Mouse (Mus musculus) CH12.LX (cell line): ENCODE results near the gene Ifnar1. TPM values are rescaled to one million over a fixed set of nuclear protein-coding genes. Genes with fewer than 3 reads are reported as not detected.

Experiments used
- DNase-seq: peaks from one replicate; pipeline ENCODE4 v3.0.0-alpha.2; 2013; ENCODE audit errors: extremely low read depth
- H3K27ac ChIP-seq: 2 replicates; pipeline ENCODE4 v1.5.1; 2012; ENCODE audit warnings: low read depth, mild to moderate bottlenecking, control low read depth, moderate library complexity; ENCODE audit not compliant: insufficient read depth
- H3K27me3 ChIP-seq: replicated peaks from 2 replicates; pipeline ENCODE3; 2012; ENCODE audit warnings: inconsistent platforms
- H3K36me3 ChIP-seq, 2 experiments: replicated peaks in 1 of 2; 2 replicates each; pipeline versions ENCODE3 to v1.6.1; 2012; ENCODE audit warnings: inconsistent platforms in 1 of 2, low read length in 1 of 2, mild to moderate bottlenecking in 1 of 2, mixed read lengths in 1 of 2, moderate library complexity in 1 of 2; ENCODE audit not compliant: control insufficient read depth in 1 of 2, insufficient read depth in 1 of 2
- H3K4me1 ChIP-seq, 2 experiments: 2 replicates each; pipeline ENCODE4 v1.6.1; 2012; ENCODE audit warnings: inconsistent platforms in 1 of 2, moderate library complexity in 1 of 2; ENCODE audit not compliant: insufficient read depth in 2 of 2, control insufficient read depth in 1 of 2
- H3K4me2 ChIP-seq: 2 replicates; pipeline ENCODE4 v1.6.1; 2012; ENCODE audit warnings: low read depth, mild to moderate bottlenecking, control low read depth; ENCODE audit not compliant: poor library complexity, insufficient read depth, severe bottlenecking
- H3K4me3 ChIP-seq, 3 experiments: fragments of 150-350 bp in 1 of 3; sonication (generic) in 1 of 3; replicated peaks in 1 of 3; 2 replicates each; pipeline versions ENCODE3 to v1.5.1; 2011 to 2012; ENCODE audit warnings: low read depth in 2 of 3, low read length in 2 of 3, mild to moderate bottlenecking in 2 of 3, moderate library complexity in 2 of 3, control low read depth in 1 of 3, improper control_type of control experiment in 1 of 3, inconsistent platforms in 1 of 3, mixed read lengths in 1 of 3; ENCODE audit not compliant: poor library complexity in 1 of 3
- H3K79me2 ChIP-seq: replicated peaks from 2 replicates; pipeline ENCODE4 v1.6.1; 2012; ENCODE audit warnings: mild to moderate bottlenecking, moderate library complexity; ENCODE audit not compliant: control insufficient read depth, poor library complexity, insufficient read depth, severe bottlenecking; ENCODE audit errors: extremely low read depth
- H3K9ac ChIP-seq: 2 replicates; pipeline ENCODE4 v1.6.1; 2012; ENCODE audit warnings: low read depth, mild to moderate bottlenecking, control low read depth, moderate library complexity; ENCODE audit not compliant: insufficient read depth
- H3K9me3 ChIP-seq: replicated peaks from 2 replicates; pipeline ENCODE3; 2012; ENCODE audit warnings: low read length, inconsistent platforms, mixed read lengths
- BHLHE40 ChIP-seq: IDR thresholded peaks from 2 replicates; pipeline ENCODE4 v1.6.1; 2011; ENCODE audit warnings: mild to moderate bottlenecking, low read depth, low read length, improper control_type of control experiment
- CHD1 ChIP-seq: IDR thresholded peaks from 2 replicates; pipeline ENCODE4 v1.6.1; 2012; ENCODE audit warnings: low read depth, low read length, improper control_type of control experiment, inconsistent platforms
- CHD2 ChIP-seq: IDR thresholded peaks from 2 replicates; pipeline ENCODE4 v1.6.1; 2011; ENCODE audit warnings: low read length, improper control_type of control experiment
- E2F4 ChIP-seq: IDR thresholded peaks from 2 replicates; pipeline ENCODE4 v1.6.1; 2011; ENCODE audit warnings: low read depth, low read length, improper control_type of control experiment; ENCODE audit not compliant: insufficient replicate concordance
- ELF1 ChIP-seq: IDR thresholded peaks from 2 replicates; pipeline ENCODE4 v1.6.1; 2014; ENCODE audit warnings: low read depth, mild to moderate bottlenecking, inconsistent platforms, low read length, improper control_type of control experiment
- EP300 ChIP-seq: IDR thresholded peaks from 2 replicates; pipeline ENCODE4 v1.6.1; 2011; ENCODE audit warnings: low read length, improper control_type of control experiment
- ETS1 ChIP-seq: conservative IDR thresholded peaks from 2 replicates; pipeline ENCODE4 v1.6.1; 2012; ENCODE audit warnings: low read depth, mild to moderate bottlenecking, inconsistent platforms, low read length, improper control_type of control experiment, moderate library complexity
- GABPA ChIP-seq: IDR thresholded peaks from 2 replicates; pipeline ENCODE4 v1.6.1; 2012; ENCODE audit warnings: low read depth, low read length, improper control_type of control experiment, inconsistent platforms; ENCODE audit not compliant: insufficient replicate concordance
- HCFC1 ChIP-seq: IDR thresholded peaks from 2 replicates; pipeline ENCODE4 v1.6.1; 2012; ENCODE audit warnings: low read depth, mild to moderate bottlenecking, inconsistent platforms, low read length, improper control_type of control experiment
- IRF4 ChIP-seq: IDR thresholded peaks from 2 replicates; pipeline ENCODE4 v1.6.1; 2014; ENCODE audit warnings: low read depth, mild to moderate bottlenecking, inconsistent platforms, low read length, improper control_type of control experiment
- JUN ChIP-seq: IDR thresholded peaks from 2 replicates; pipeline ENCODE4 v1.6.1; 2011; ENCODE audit warnings: low read depth, mild to moderate bottlenecking, low read length, improper control_type of control experiment, moderate library complexity; ENCODE audit not compliant: insufficient read depth
- JUND ChIP-seq: conservative IDR thresholded peaks from 2 replicates; pipeline ENCODE4 v1.6.1; 2011; ENCODE audit warnings: low read depth, low read length, improper control_type of control experiment
- KAT2A ChIP-seq: IDR thresholded peaks from 2 replicates; pipeline ENCODE4 v1.6.1; 2012; ENCODE audit warnings: low read length, improper control_type of control experiment, inconsistent platforms; ENCODE audit not compliant: insufficient replicate concordance
- MAFK ChIP-seq: IDR thresholded peaks from 2 replicates; pipeline ENCODE4 v1.6.1; 2011; ENCODE audit warnings: low read length, improper control_type of control experiment; ENCODE audit not compliant: insufficient replicate concordance
- MAX ChIP-seq: IDR thresholded peaks from 2 replicates; pipeline ENCODE4 v1.6.1; 2011; ENCODE audit warnings: low read length, improper control_type of control experiment
- MEF2A ChIP-seq: IDR thresholded peaks from 2 replicates; pipeline ENCODE4 v1.6.1; 2014; ENCODE audit warnings: low read depth, mild to moderate bottlenecking, inconsistent platforms, low read length, improper control_type of control experiment, borderline replicate concordance
- MXI1 ChIP-seq: IDR thresholded peaks from 2 replicates; pipeline ENCODE4 v1.6.1; 2011; ENCODE audit warnings: mild to moderate bottlenecking, low read depth, low read length, improper control_type of control experiment
- NELFE ChIP-seq: IDR thresholded peaks from 2 replicates; pipeline ENCODE4 v1.6.1; 2011; ENCODE audit warnings: low read depth, low read length, improper control_type of control experiment
- PAX5 ChIP-seq: IDR thresholded peaks from 2 replicates; pipeline ENCODE4 v1.6.1; 2012; ENCODE audit warnings: low read length, inconsistent platforms, mixed read lengths
- POLR2A ChIP-seq: IDR thresholded peaks from 2 replicates; pipeline ENCODE4 v1.6.1; 2011; ENCODE audit warnings: low read depth, mild to moderate bottlenecking, improper control_type of control experiment, low read length
- POLR2AphosphoS2 ChIP-seq: IDR thresholded peaks from 2 replicates; pipeline ENCODE4 v1.6.1; 2011; ENCODE audit warnings: low read depth, low read length, improper control_type of control experiment
- SIN3A ChIP-seq: IDR thresholded peaks from 2 replicates; pipeline ENCODE4 v1.6.1; 2012; ENCODE audit warnings: low read length, improper control_type of control experiment, inconsistent platforms
- SMC3 ChIP-seq: IDR thresholded peaks from 2 replicates; pipeline ENCODE4 v1.6.1; 2011; ENCODE audit warnings: low read depth, low read length, improper control_type of control experiment
- UBTF ChIP-seq: IDR thresholded peaks from 2 replicates; pipeline ENCODE4 v1.6.1; 2012; ENCODE audit warnings: low read depth, mild to moderate bottlenecking, inconsistent platforms, low read length, improper control_type of control experiment, moderate library complexity
- USF2 ChIP-seq: conservative IDR thresholded peaks from 2 replicates; pipeline ENCODE4 v1.6.1; 2011; ENCODE audit warnings: low read depth, low read length, improper control_type of control experiment
- ZC3H11A ChIP-seq: IDR thresholded peaks from 2 replicates; pipeline ENCODE4 v1.6.1; 2012; ENCODE audit warnings: low read depth, mild to moderate bottlenecking, inconsistent platforms, low read length, improper control_type of control experiment
- ZKSCAN1 ChIP-seq: IDR thresholded peaks from 2 replicates; pipeline ENCODE4 v1.6.1; 2012; ENCODE audit warnings: low read depth, inconsistent platforms, low read length, improper control_type of control experiment, borderline replicate concordance
- ZMIZ1 ChIP-seq: IDR thresholded peaks from 2 replicates; pipeline ENCODE4 v1.6.1; 2012; ENCODE audit warnings: low read depth, mild to moderate bottlenecking, inconsistent platforms, low read length, improper control_type of control experiment
- ZNF384 ChIP-seq: IDR thresholded peaks from 2 replicates; pipeline ENCODE4 v1.6.1; 2012; ENCODE audit warnings: low read depth, low read length, improper control_type of control experiment, inconsistent platforms
- dilution Hi-C: fragments of 300-500 bp; cut with MboI; formaldehyde crosslinking; loops from 2 replicates; pipeline ENCODE4 v1.14.3; 2020; ENCODE audit warnings: low sequenced_read_pairs; ENCODE audit not compliant: extremely low pct_unique_long_range_greater_than_20kb, extremely low pct_ligation_motif_present
- in situ Hi-C: fragments of 300-500 bp; cut with MboI; formaldehyde crosslinking; loops from 3 replicates; pipeline ENCODE4 v1.14.3; 2019; ENCODE audit warnings: low sequenced_read_pairs, low pct_ligation_motif_present, low pct_unique_long_range_greater_than_20kb, mixed read lengths
- polyA plus RNA-seq: library from polyadenylated mRNA; unstranded; fragments of >175 nt; gene quantifications from 2 replicates; pipeline ENCODE4 v1.2.1, GENCODE M21; 2012; ENCODE audit warnings: low read depth; ENCODE audit not compliant: insufficient read length
- total RNA-seq, 2 experiments: library from RNA; depleted of rRNA; stranded (reverse); fragments of 300-350 nt in 1 of 2; fragments of >200 nt in 1 of 2; gene quantifications; 2 replicates each; pipeline ENCODE4 v1.2.3; 2012 to 2014

The Ifnar1 gene
- total and polyA plus RNA-seq, 3 experiments: 32.8 to 49.4 (median 40.3) TPM

- H3K27me3 ChIP-seq: no peaks in the 10 kb centered on the region
- H3K9ac ChIP-seq: no peak overlapping the region
- H3K36me3 ChIP-seq: no peaks in the 10 kb centered on the region
- no peak overlapping the region for H3K27ac ChIP-seq
- no peak for TF ChIP-seq POLR2AphosphoS2
- TF ChIP-seq EP300: 0 out of 2 replicates have a peak, but pooled peaks have one; percentile 14
- TF ChIP-seq NELFE: 0 out of 2 replicates have a peak, but pooled peaks have one; percentile 28
- TF ChIP-seq JUND: no peak
- TF ChIP-seq ELF1: 0 out of 2 replicates have a peak, but pooled peaks have one; percentile 8
- TF ChIP-seq ZC3H11A: no peak
- peak; percentile 48; the same call in 1 of the 2 replicates for TF ChIP-seq MAX
- no peak for TF ChIP-seq CHD1
- no peak for TF ChIP-seq UBTF
- no peak for TF ChIP-seq ETS1
- no peak for TF ChIP-seq USF2
- no peak for TF ChIP-seq JUN
- no peak overlapping the region for H3K4me2 ChIP-seq
- DNase-seq: no peak
- H3K4me1 ChIP-seq: peaks cover 21 to 82% of the 10 kb centered on the region in 2 experiments
- H3K4me3 ChIP-seq: no peak overlapping the region
- H3K79me2 ChIP-seq: no peaks in the 10 kb centered on the region
- in situ Hi-C loops (no loop called here), dilution Hi-C loops (no loop called here)
- peaks cover 4% of the 10 kb centered on the region for H3K9me3 ChIP-seq
Measured at GRCm38 (mm10) chr16:91445566-91445965, 39.5 kb upstream of the Ifnar1 start.

GRCm38 (mm10) chr16:91446778-91447511, 38.1 kb upstream of the Ifnar1 start:
- H3K9ac ChIP-seq: no peak overlapping the region
- H3K27ac ChIP-seq: peak overlapping the region; percentile 65
- H3K27me3 ChIP-seq: no peaks in the 10 kb centered on the region
- dilution Hi-C loops: no loop called here
- no peaks in the 10 kb centered on the region for H3K79me2 ChIP-seq
- H3K4me3 ChIP-seq: no peak overlapping the region
- peak overlapping the region; percentile 35 for H3K4me2 ChIP-seq
- peaks cover 4% of the 10 kb centered on the region for H3K9me3 ChIP-seq
- H3K4me1 ChIP-seq: peaks cover 25 to 83% of the 10 kb centered on the region in 2 experiments
- in situ Hi-C loops: no loop called here
- peak; percentile 87 for DNase-seq
- no peaks in the 10 kb centered on the region for H3K36me3 ChIP-seq
- TF ChIP-seq MAFK: peak; percentile 74
- TF ChIP-seq HCFC1: peak; percentile 57; the same call in 1 of the 2 replicates
- TF ChIP-seq SMC3: no peak
- no peak for TF ChIP-seq E2F4
- TF ChIP-seq MAX: peak; percentile 44; the same call in 1 of the 2 replicates
- TF ChIP-seq CHD2: peak; percentile 51; the same call in 1 of the 2 replicates
- TF ChIP-seq ZMIZ1: 0 out of 2 replicates have a peak, but pooled peaks have one; percentile 23
- peak; percentile 20; the same call in 1 of the 2 replicates for TF ChIP-seq NELFE
- no peak for TF ChIP-seq PAX5
- TF ChIP-seq ZNF384: peak; percentile 95
- TF ChIP-seq EP300: peak; percentile 85
- TF ChIP-seq POLR2A: peak; percentile 43; the same call in 1 of the 2 replicates
- no peak for TF ChIP-seq ZKSCAN1
- 0 out of 2 replicates have a peak, but pooled peaks have one; percentile 60 for TF ChIP-seq JUN
- TF ChIP-seq BHLHE40: peak; percentile 94
- TF ChIP-seq MXI1: no peak
- TF ChIP-seq GABPA: no peak
- no peak for TF ChIP-seq KAT2A
- peak; percentile 95 for TF ChIP-seq IRF4
- no peak for TF ChIP-seq UBTF
- peak; percentile 49; the same call in 1 of the 2 replicates for TF ChIP-seq MEF2A
- TF ChIP-seq POLR2AphosphoS2: no peak
- TF ChIP-seq CHD1: no peak
- peak; percentile 62 for TF ChIP-seq ELF1
- peak; percentile 29; the same call in 1 of the 2 replicates for TF ChIP-seq SIN3A
- TF ChIP-seq JUND: peak; percentile 86
